9 mouse cellular contexts compared by ENCODE assay signal in the genomic region with DNA sequence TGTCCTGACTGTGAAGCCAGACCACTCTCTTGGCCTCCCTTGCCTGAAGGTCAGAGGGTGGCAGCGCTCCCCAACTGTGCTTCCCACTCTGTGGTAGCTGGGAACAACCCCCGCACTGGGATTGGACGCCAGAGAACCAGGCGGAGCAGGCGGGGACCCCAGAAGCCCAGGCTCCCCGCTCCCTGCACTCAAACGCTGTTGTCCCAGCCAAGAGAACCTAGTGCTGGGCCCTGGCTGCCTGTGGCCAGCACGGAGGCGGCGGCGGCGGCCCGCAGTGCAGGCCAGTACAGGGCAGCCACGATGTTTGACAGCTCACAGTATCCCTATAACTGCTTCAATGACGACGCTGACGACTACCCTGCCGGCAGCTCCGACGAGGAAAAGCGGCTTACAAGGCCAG. TPM values are rescaled to one million over a fixed set of nuclear protein-coding genes. Genes with fewer than 3 reads are reported as not detected.
DNase-seq lines count a peak whose midpoint lies in the region; ATAC-seq lines count a peak whose summit lies in the region.
"Had no signal": no experiment of that assay in that cellular context is flagged by ENCODE, and none has a peak within 500 bp of the region (broad histone marks: within the 10 kb centered on the region; RNA-seq: fewer than 3 reads in every experiment).

A gene (plus strand): TSS at position 301 of the 400 bp plus-strand sequence.

- H3K27me3 ChIP-seq in heart, embryonic 14.5 days (ENCODE audit: control insufficient read depth, insufficient read depth, low read length) = peaks cover 62% of the 10 kb centered on the region
- peaks cover 69% of the 10 kb centered on the region for H3K27me3 ChIP-seq in embryonic facial prominence, embryonic 10.5 days (replicated peaks; ENCODE audit: low read depth, poor library complexity, severe bottlenecking)
- H3K27me3 ChIP-seq in intestine, embryonic 14.5 days (replicated peaks; ENCODE audit: control insufficient read depth, insufficient read depth, low read length) = peaks cover 62% of the 10 kb centered on the region
- peaks cover 42% of the 10 kb centered on the region for H3K27me3 ChIP-seq in midbrain, embryonic 15.5 days (replicated peaks)

- peak within 1 kb of the TSS; percentile 64 for H3K9ac ChIP-seq in heart, embryonic 14.5 days (ENCODE audit: low read length)
- H3K9ac ChIP-seq in intestine, embryonic 14.5 days (ENCODE audit: low read length) = no peak within 1 kb of the TSS
- no peak within 1 kb of the TSS for H3K9ac ChIP-seq in midbrain, embryonic 15.5 days

- no peaks in the 10 kb centered on the region for H3K36me3 ChIP-seq in heart, embryonic 14.5 days (ENCODE audit: control insufficient read depth, insufficient read depth, low read length)
- no peaks in the 10 kb centered on the region for H3K36me3 ChIP-seq in embryonic facial prominence, embryonic 10.5 days (replicated peaks)
- H3K36me3 ChIP-seq in intestine, embryonic 14.5 days (ENCODE audit: control insufficient read depth, insufficient read depth, low read length) = no peaks in the 10 kb centered on the region
- H3K36me3 ChIP-seq in midbrain, embryonic 15.5 days (replicated peaks) = no peaks in the 10 kb centered on the region

- 10% methylated on average over 21 of the region's 21 CpGs for WGBS in heart, embryonic 14.5 days
- 4% methylated on average over 21 of the region's 21 CpGs for WGBS in embryonic facial prominence, embryonic 10.5 days
- 16% methylated on average over 21 of the region's 21 CpGs for WGBS in intestine, embryonic 14.5 days
- 8% methylated on average over 21 of the region's 21 CpGs for whole genome bisulfite sequencing in midbrain, embryonic 15.5 days

- peak within 1 kb of the TSS; percentile 29 to 40 for H3K4me3 ChIP-seq in heart, embryonic 14.5 days (ENCODE audit: control insufficient read depth in 1 of 2, insufficient read depth in 1 of 2, low read depth in 1 of 2, low read length in 2 of 2)
- peak within 1 kb of the TSS; percentile 53 for H3K4me3 ChIP-seq in embryonic facial prominence, embryonic 10.5 days
- peak within 1 kb of the TSS; percentile 30 for H3K4me3 ChIP-seq in intestine, embryonic 14.5 days (ENCODE audit: low read depth, low read length)
- peak within 1 kb of the TSS; percentile 23 for H3K4me3 ChIP-seq in midbrain, embryonic 15.5 days

- intact Hi-C loops in heart, postnatal 10 days (cut with DNase I) = no loop called here

- no peak for DNase-seq in heart, postnatal 10 days
- no peak for DNase-seq in embryonic facial prominence, embryonic 10.5 days (ENCODE audit: low spot score)
- no peak for DNase-seq in intestine, embryonic 14.5 days (ENCODE audit: low spot score)
- no peak for DNase-seq in layer of hippocampus, adult 18-20 months (ENCODE audit: low spot score in 2 of 2)
- DNase-seq in kidney, postnatal 4 days = no peak

- ATAC-seq in heart, embryonic 14.5 days (ENCODE audit: insufficient number of reproducible peaks, insufficient read depth, low FRiP score, low read depth) = no peak
- no peak for ATAC-seq in intestine, embryonic 14.5 days (replicated peaks; ENCODE audit: low FRiP score, low TSS enrichment, low read depth)
- no peak for ATAC-seq in midbrain, embryonic 15.5 days (replicated peaks)
- ATAC-seq in inflammation-experienced regulatory T-cells, adult 6 months = no peak

- no peak within 1 kb of the TSS for H3K27ac ChIP-seq in heart, embryonic 14.5 days (replicated peaks in 1 of 2; ENCODE audit: control insufficient read depth in 1 of 2, insufficient read depth in 1 of 2, low read depth in 2 of 2, low read length in 2 of 2)
- H3K27ac ChIP-seq in embryonic facial prominence, embryonic 10.5 days (replicated peaks) = no peak within 1 kb of the TSS
- no peak within 1 kb of the TSS for H3K27ac ChIP-seq in intestine, embryonic 14.5 days (ENCODE audit: low read depth)
- no peak within 1 kb of the TSS for H3K27ac ChIP-seq in midbrain, embryonic 15.5 days

- peaks cover 4 to 10% of the 10 kb centered on the region in 2 experiments; a peak in 3 of 4 replicates for H3K4me1 ChIP-seq in heart, embryonic 14.5 days (ENCODE audit: control insufficient read depth in 2 of 2, insufficient read depth in 2 of 2, low read length in 2 of 2)
- H3K4me1 ChIP-seq in embryonic facial prominence, embryonic 10.5 days = peaks cover 18% of the 10 kb centered on the region
- peaks cover 4% of the 10 kb centered on the region; the same call in 1 of the 2 replicates for H3K4me1 ChIP-seq in intestine, embryonic 14.5 days (replicated peaks; ENCODE audit: control insufficient read depth, insufficient read depth, low read length)
- H3K4me1 ChIP-seq in midbrain, embryonic 15.5 days = peaks cover 8% of the 10 kb centered on the region

- peaks cover 3% of the 10 kb centered on the region; the same call in 1 of the 2 replicates for H3K9me3 ChIP-seq in heart, embryonic 14.5 days (ENCODE audit: control insufficient read depth, low read length)
- no peaks in the 10 kb centered on the region for H3K9me3 ChIP-seq in embryonic facial prominence, embryonic 10.5 days
- no peaks in the 10 kb centered on the region for H3K9me3 ChIP-seq in intestine, embryonic 14.5 days (ENCODE audit: control insufficient read depth, low read length)
- no peaks in the 10 kb centered on the region for H3K9me3 ChIP-seq in midbrain, embryonic 15.5 days

- H3K4me2 ChIP-seq in heart, embryonic 14.5 days (ENCODE audit: low read length) = peak within 1 kb of the TSS; percentile 82
- H3K4me2 ChIP-seq in intestine, embryonic 14.5 days (ENCODE audit: low read length) = peak within 1 kb of the TSS; percentile 60
- peak within 1 kb of the TSS; percentile 44 for H3K4me2 ChIP-seq in midbrain, embryonic 15.5 days

RNA-seq across cellular contexts. Expression of the gene that starts here (rescaled TPM):
- polyA plus RNA-seq in heart, embryonic 14.5 days (2014; fragmentation: Nextera tagmentation; extraction: Ambion mirVana) = not detected in 2 replicates
- not detected for total RNA-seq in heart, postnatal 10 days (2021)
- not detected in 2 replicates for polyA plus RNA-seq in embryonic facial prominence, embryonic 10.5 days (2016; fragmentation: Nextera tagmentation; extraction: Ambion mirVana)
- not detected in 2 replicates for polyA plus RNA-seq in intestine, embryonic 14.5 days (2014; fragmentation: Nextera tagmentation; extraction: Ambion mirVana)
- not detected in 2 replicates for polyA plus RNA-seq in midbrain, embryonic 15.5 days (2015; fragmentation: Nextera tagmentation; extraction: Ambion mirVana)
- not detected for total RNA-seq in layer of hippocampus, adult 18-20 months (2021)
- polyA plus RNA-seq in inflammation-experienced regulatory T-cells, adult 6 months (2017; shearing (Covaris generic)) = not detected
- total RNA-seq: left cerebral cortex, postnatal 14 days had no signal
